Mouse (Mus musculus) ovary, postnatal 10 days (tissue): ENCODE measurements around the gene Mri1.

Experiments
- DNase-seq: peaks from one replicate; pipeline ENCODE4 v3.0.0; 2022; ENCODE audit warnings: low spot score

Mri1 gene

DNA sequence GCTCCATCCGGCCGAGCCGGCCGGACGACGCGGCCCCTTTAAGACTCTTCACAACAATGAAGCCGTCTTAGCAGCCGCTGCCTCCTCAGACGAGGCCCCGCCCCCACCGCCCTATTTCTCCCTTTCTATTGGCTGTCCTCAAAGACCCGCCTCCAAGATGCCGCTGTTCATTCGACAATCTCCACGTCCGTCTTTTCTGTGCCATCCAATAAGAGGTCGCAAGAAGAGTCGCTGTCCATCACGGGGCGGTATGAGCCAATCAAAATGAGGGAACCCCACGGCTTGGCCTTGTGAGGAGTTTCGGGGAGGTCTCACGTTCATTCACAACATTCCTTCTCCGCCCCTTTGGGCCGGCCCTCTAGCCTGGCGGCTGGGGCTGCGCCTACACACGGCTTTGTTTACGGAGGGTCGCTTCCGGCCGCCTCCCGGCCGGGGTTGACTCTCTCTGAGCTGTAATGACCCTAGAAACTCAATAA lies 20.1 kb downstream of the Mri1 start, which contains the start of gene Zswim4:
Zswim4 (minus strand) TSS at position 58 of the 476 bp plus-strand sequence.
- peak; percentile 97 for DNase-seq

DNA sequence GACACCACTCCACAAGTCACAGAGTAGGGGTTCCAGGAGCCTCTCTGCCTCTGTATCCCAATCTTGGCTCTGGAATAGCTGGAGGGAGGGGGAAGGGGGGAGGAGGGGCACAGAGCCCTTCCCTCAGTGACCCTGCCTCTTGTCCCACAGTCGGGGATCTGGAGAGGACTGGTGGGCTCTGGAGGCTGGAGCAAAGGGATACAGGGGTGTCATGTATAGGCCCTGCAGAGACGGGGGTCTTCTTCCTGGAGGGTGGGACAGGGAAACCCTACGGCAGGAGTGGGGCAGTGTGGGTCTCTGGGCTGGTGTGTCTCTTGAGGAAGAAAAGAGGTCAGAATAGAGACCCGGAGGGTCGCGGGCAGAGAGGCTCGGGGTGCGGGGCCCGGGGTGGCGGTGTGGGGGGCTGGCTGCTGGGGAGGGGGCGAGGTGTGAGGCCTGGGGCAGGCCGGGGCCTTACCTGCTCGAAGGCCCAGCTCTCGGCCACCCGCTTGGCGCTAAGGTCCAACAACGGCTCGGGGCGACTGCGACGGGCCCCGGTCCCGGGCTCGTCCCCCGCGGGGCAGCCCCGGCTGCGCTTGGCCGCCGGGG lies 20.6 kb downstream of the Mri1 start:
- DNase-seq: no peak

DNA sequence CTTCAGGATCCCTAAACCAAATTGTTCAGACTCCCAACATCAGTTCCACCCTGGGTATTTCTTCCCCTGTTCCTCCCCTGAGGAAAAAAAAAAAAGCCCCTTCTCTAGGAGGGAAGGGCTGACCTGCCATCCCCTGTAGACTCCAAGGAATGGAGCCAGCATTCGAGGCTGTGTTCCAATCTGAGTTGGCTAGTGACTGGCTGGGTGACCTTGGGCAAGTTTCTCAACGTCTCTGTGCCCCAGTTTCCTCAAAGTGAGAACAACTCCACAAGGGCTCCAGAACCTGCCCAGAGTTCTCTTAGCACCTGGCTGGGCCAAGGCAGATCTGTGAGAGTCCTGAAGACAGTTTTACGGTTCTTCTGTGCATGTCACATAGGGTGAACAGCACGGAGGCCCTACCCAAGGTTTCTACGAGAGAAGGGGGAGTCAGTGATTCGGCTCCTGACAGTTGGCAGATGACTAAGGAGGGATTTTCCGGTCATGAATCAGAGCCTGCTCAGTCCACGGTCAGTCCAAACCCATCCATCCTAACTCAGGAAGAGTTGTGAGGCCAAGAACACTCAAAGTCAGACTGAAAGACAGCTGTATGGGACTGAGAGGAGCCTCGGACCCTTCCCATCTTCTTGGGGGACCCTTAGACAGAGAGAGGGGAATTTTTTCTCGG lies 21.2 kb downstream of the Mri1 start:
- no peak for DNase-seq

DNA sequence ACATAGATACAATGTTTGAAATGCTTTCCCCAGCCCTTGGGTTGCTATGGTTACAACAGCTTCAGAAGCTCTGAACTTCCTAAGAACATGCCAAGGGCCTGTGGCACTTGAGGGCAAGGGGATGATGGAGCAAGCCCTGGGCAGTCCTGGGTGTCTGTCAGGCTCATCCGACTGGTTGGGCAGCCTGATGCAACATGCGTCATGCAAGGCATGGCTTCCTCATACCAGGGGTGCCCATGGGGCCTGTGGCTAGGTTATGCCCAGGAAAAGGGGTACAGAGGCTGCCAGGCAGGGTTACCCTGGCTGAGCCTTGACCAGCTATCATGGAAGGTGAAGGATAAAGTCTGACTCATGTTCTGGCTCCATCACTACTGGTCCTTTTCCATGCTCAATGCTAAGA lies 24.1 kb downstream of the Mri1 start:
- no peak for DNase-seq

DNA sequence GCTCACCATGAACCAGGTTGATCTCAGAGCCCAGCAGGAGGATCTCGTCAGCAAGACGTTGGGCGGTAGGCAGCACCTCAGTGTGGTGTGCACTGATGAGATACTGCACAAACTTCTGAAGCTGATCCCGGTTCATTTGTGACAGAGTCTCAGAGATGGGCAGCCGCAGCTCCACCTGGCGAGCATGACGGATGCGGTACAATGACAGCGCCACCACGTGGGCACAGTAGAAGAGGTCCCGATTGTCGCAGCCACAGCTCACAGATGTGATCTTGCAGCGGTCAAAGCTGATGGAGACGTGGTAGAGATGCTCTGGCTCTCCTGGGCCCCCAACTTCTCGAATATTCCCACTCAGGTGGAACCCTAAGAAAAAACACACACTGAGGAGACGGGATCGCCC lies 26.4 kb downstream of the Mri1 start:
- DNase-seq: no peak

DNA sequence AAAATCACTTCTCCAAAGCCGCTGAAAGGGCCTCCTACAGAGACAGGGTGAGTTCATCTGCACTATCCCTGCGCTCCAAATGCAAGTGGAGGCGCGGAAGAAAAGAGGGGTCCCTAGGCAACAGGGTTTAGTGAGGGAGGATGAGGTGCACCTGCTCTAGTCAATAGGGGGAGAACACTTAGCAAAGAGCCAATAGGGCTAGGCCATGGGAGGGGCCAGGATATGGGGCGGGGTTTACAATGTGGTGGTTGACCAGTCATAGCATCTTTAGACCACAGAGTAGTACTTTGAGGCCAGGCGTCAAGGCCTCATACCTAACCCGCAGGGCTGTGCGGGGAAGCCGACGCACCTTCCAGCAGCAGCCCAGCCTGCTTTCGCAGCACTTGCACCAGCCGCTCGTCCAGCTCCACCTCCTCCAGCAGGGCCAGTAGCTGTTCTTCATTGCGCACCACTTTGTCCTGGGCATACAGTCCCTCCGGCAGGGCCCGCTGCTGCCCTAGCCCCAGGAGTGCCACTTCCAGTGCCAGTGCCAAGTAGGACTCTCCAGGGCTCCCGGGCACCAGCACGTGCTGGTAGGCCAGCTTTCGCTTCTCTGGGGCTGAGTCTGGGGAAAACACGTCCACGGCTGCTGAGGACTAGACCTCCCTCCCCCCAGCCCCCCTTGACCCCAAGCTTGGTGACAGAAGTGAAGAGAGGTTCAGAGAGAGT lies 33.6 kb downstream of the Mri1 start:
- no peak for DNase-seq

DNA sequence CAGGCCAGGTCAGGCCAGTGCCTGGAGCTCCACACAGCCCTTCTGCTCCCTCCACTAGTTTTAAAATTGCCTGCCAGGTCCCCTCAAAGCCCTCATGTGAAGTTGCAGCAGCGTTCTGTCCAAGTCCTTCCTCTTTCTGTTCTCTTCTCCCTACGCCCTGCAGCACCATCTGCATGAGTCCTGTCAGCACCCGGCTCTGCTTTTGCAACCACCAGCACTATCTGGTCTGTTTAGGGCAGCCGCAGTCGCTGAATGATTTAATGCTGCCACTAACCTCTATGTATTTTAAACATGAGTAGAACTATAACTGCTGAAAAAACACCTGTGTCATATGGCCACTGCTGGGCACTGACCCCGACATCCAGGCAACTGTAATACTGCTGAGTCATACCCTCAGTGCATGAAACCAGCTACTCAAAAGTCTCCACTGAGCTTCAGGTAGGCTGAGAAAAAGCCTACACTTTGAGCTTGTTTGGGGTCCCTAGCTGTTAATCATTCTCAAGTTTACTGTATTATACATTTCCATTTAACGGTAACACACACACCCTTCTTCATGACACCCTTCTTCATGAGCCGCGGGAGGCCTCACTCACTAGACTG lies 34.5 kb downstream of the Mri1 start:
- DNase-seq: no peak

DNA sequence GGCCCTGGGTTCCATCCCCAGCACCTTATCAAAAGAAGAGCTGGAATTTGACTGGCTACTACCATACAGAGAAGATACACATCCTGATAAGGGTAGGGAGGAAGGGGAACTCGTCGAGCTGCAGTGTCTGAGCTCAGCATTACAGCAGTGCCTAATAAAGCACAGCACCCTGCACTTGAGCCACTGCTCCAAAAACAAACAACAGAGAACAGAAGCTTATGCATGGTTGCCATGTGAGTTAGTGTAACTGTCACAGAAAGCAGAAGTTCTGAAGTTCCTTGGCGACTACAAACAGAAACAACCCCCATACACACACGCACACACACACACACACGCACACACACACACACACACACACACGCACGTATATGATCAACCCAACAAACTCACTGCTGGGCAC lies 37.0 kb downstream of the Mri1 start:
- no peak for DNase-seq

DNA sequence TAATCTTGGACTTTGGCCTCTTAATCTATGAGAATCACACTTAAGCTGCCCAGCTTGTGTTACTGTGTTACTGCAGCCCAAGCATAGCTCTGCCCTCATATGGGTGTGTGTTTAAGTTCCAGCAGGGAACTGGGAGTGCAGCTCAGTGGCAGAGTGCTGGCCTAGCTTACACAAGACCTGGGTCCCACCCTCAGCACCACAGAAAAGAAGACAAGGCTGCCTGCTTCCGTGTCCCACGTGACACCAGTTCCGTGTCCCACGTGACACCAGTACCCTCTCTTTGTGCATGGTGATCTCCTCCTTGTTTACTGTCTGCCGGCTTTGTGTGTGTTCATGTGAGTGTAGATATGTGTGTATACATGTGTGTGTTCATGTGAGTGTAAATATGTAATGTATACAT lies 39.0 kb downstream of the Mri1 start:
- no peak for DNase-seq

DNA sequence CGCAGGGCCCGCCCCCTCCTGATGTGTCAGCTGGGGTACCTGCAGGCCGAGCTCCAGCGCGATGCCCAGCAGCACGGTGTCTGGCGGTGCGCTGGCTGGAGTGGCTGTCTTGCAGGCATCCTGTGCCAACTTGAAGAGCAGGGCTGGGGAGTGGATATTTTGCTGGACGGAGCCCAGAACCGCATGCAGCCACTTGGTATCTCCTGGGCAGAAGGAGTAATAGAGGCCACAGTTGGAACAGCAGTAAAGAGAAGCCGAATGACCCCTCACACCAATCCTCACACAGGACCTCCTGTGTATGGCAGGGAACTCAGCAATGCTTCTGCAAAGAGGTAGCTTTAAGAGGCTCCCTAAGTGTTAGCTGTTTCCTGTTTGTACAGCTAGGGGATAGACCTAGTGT lies 39.9 kb downstream of the Mri1 start:
- DNase-seq: no peak

DNA sequence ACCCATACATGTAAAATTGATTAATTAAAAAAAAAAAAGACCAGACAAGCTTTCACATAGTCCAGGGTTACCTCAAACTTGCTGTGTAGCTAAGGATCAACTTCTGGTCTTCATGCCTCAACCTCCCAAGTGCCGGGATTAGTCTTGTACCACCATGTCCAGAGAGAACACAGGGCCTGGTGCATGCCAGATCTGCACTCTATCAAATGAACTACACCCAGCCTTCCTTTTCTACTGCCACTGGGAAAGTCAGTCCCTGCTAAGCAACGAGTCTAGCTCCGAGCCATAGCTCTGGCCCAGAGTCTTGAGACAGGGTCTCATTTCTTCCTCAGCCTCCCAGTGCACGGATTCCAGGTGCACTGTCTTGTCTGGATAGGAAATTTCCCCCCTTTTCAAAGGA lies 43.8 kb downstream of the Mri1 start:
- DNase-seq: no peak

DNA sequence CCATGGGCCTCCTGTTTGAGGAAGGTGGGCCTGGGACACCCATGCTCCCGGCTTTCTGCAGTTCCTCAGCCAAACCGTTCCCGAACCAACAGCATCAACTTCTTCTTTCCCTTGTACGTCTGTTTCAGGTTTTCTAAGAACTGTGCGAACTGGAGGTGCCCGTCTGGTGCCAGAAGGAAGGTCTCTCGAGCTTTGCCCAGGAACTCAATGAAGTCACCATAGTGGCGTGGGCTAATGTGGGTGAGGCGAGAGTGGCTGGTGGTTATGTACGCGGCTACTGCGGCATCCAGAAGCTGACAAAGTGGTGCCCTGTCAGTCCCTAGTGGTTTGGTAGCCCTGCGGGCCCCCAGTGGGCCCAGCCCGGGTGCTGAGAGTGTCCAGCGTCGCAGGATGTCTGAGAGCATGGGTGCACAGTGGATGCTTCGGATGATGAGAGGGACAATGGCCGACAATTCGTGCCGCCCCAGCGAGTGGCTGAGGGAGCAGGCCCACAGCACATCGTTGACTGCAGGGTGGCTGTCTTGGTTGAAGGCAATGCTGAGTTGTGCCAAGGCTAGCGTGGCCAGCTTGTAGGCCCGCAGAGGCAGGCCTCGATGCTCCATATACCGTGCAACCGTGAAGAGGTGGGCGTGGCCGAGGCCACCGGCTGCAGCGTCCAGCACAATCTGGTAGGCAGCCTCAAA lies 45.1 kb downstream of the Mri1 start:
- no peak for DNase-seq

DNA sequence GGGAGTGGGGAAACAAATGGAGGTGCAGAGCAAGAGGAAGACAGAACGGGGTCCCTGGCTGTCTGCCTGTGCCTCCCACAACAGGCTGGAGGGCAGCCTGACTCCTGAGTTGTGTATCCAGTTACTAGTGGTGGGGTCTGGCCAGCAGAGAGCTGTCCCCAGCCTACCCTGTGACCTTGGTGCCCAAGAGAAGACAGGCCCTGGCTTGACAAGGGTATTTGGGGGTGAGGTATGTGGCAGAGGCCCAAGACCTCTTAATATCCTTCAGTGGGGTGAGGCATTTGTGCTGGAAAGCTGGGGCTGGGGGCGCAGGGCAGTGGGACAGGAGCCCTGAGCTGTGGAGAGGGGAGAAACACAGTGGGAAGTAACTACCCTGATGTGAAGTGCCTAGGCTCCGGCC lies 45.9 kb downstream of the Mri1 start:
- DNase-seq: no peak

DNA sequence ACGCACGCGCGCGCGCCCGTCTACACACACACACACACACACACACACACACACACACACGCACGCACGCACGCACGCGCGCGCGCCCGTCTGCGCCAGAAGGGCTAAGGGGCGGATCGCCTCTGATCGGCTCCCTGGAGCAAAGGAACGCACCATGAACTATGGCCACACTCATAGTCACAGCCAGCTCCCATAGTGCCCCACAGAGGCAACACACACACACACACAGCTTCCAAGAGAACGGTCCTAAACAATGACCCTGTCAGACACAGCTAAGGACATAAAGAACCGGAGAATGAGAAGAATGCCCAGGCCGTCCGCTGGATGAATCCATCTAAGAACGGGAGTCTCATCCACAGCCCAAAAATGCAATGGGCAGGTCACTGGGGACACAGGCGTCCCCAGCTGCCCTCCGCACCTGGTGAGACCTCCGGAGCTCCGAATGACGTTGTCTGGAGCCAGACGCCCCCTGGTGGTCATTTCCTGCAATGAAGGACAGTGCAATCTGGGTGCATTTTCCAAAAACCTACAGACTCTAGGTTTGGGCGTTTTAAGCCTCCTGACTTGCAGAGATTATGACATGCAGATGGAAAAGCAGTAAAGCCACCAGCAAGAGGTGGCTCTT lies 46.8 kb downstream of the Mri1 start:
- peak; percentile 75 for DNase-seq

DNA sequence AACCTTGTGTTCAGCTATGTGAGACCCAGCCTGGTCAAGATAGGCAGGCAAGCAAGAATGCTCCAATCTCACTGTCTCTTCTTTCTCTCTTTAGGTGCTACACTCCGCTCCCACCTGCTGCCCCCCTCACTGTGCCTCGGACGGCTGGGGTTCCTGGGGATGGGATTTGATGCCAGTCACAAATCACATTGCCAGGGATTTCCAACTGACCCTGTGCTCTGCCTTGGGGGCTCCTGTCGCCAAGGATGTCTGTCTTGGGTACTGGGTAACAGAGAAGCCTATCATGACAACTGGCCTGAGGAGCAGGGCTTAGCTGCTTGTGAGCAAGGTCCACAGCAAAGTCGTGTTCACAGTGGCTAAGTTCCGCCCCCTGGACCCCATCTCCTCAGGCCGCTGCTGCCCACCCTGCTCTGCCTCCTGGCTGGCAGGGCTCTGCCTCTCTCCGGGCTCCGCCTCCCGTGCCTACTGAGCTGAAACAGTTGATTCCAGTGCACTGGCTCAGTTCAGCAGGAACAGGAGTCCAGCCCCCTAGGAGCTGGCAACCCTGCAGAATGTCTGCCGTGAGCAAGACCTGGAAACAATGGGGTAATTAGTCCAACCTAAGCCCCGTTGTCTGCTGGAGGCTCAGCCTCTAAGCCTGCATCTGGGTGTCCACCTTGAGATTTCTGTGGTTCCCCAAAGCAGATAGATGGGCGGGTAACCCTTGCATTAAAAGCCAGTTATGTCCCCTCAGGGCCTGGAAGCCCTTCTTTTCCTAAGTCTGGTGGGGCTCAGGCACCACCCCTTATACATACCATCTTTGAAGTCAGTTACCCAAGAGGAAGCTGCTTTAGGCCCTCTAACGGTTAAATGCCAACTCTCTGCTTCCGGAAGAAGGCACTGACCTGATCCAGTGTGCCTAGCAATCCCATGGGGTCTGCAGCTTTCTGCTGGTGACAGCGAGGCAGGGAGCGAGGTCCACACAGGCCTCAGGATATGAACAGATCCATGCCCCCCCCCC lies 48.4 kb downstream of the Mri1 start:
- no peak for DNase-seq

DNA sequence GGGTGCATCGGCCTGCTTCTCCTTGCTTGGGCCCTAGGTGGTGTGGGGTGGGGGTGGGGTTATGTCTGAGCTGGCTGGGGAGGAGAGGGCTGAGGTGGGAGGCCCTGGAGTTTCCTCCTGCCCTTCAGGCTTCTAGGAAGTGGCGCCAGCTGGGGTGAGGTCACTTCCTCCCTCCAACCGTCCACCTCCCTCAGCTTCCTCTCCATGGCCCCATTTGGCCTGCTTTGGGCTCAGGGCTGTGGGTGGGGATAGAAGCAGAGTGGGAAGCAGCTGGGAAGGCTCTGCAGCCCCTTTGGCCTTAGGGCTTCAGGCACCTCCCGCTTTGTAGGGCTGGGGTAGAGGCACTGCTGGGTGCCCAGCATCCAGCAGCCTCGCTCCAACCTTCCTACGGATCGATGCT lies 49.3 kb downstream of the Mri1 start:
- no peak for DNase-seq

DNA sequence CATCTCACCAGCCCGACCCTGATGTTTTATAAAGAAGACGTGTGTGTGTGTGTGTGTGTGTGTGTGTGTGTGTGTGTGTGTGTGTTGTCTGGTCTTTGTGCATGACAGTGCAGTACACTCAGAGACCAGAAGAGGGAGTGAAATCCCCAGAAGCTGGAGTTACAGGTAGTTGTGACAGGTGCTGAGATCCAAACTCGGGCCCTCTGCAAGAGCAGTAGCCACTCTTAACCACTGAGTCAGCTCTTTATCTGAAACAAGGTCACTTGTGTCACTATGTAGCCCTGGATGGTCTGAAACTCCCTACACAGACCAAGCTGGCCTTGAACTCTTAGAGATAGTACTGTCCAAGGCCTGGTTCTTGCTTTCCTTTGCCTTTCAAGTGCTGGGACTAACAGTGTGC lies 50.5 kb downstream of the Mri1 start:
- DNase-seq: no peak

DNA sequence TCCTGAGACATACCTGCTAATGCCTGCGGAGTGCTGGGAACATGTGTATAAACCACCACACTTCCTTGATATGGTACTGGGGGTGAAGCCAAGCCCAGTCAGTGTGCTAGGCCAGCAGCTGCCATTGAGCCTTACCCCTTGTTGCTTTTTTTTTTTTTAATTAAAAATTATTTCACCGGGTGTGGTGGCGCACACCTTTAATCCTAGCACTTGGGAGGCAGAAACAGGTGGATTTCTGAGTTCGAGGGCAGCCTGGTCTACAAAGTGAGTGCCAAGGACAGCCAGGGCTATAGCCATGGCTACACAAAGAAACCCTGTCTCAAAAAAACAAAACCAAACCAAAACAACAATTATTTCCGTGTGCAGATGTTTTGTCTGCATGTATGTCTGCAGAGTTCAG lies 52.1 kb downstream of the Mri1 start:
- DNase-seq: no peak

DNA sequence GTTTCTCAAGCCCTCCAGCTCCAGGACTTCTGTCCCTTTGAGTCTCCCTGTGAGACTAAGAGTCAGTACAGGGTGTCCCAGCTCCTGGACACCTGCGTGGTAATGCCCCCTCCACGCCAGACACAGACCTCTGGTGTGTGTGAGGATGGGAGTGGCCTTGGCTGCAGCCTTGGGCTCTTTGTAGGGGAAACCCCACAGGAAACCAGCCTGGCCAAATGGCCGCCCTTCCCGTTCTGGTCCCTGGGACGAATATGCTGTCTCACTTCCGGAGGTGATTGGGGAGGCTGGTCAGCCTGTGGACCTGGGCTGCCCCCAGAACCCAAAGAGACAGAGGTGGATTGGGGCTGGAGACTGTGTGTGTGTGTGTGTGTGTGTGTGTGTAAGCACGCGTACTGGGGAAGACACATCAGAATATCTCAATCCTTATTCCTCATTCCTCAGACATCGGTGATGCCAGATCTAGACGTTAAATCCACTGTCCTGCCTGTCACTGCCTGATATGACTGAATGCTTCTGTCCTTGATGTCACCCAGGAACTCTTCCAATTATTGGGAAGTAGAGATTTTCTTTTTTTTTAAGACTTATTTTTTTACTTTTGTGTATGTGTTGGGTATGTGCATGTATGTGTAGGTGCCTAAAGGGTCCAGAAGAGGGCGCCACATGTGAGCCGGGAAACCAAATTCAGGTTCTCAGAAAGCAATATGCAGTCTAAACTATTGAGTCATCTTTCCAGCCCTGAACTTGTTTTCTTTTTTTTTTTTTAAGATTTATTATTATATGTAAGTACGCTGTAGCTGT lies 53.0 kb downstream of the Mri1 start:
- DNase-seq: no peak
